Mouse (Mus musculus) olfactory bulb, adult 2 months (tissue): ENCODE measurements around the gene Rfx5.
"Not testable (repeated sequence)": the region's sequence is repeated elsewhere in the genome, so short reads cannot be mapped to it uniquely, and the experiment has no call there.

Experiments used
- CTCF ChIP-seq: fragments of 200-500 bp; IDR thresholded peaks from 2 replicates; pipeline ENCODE4 v1.5.1; 2012; ENCODE audit warnings: low read depth, mild to moderate bottlenecking, low read length, moderate library complexity; ENCODE audit not compliant: insufficient read depth
- POLR2A ChIP-seq: fragments of 200-500 bp; IDR thresholded peaks from 2 replicates; pipeline ENCODE4 v1.6.1; 2012; ENCODE audit warnings: mild to moderate bottlenecking, low read depth, low read length, moderate library complexity; ENCODE audit not compliant: insufficient read depth

DNA sequence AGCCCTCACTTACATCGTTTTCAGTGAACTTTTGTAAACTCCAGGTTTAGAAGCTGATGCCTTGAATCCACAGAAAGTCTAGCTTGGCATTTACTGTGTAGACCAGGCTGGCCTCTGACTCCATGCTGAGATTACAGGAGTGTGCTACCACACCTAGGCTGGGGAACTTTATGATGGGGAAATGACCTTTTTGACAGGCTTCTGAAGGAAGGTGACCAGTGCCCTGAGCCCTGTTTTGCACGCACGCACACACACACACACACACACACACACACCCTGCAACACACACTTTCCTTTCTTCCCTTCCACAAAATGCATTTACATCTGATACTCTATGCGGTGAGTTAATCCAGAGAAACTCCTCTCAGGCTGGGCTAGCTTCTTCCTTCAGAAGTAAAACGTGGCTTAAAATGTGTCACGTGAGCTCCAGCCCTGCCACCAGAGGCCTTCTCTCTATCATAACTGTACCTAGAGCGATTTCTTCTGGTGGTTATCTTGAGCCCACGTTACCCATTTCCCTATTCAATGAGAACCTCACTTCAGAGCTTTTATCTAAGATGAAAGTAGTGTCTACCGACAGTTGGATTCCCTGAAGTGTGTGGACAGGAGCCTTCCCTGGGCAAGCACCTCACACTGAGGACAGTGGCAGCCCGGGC is 22.3 kb upstream of the Rfx5 start:
- not testable (repeated sequence) for TF ChIP-seq CTCF, POLR2A
